Mouse (Mus musculus) ES-E14 (cell line): ENCODE data around the gene Mymk. TPM values are rescaled to one million over a fixed set of nuclear protein-coding genes. Genes with fewer than 3 reads are reported as not detected.

Experiments
- DNase-seq: peaks from one replicate; pipeline ENCODE4 v3.0.0-alpha.2; 2013; ENCODE audit warnings: low read depth, low spot score
- H3K27ac ChIP-seq: 2 replicates; pipeline ENCODE4 v1.5.1; 2012; ENCODE audit warnings: low read depth, mild to moderate bottlenecking, low read length, moderate library complexity, mixed read lengths; ENCODE audit not compliant: poor library complexity, insufficient read depth, severe bottlenecking
- H3K36me3 ChIP-seq: 2 replicates; pipeline ENCODE4 v1.6.1; 2012; ENCODE audit warnings: mild to moderate bottlenecking, low read length, moderate library complexity, mixed read lengths; ENCODE audit not compliant: control insufficient read depth, poor library complexity, insufficient read depth, severe bottlenecking
- H3K4me1 ChIP-seq, 2 experiments: fragments of 150-350 bp in 1 of 2; sonication (generic) in 1 of 2; 2 replicates each; pipeline ENCODE4 v1.6.1; 2012; ENCODE audit warnings: low read length in 2 of 2, mild to moderate bottlenecking in 1 of 2, mixed read lengths in 1 of 2; ENCODE audit not compliant: control insufficient read depth in 2 of 2, insufficient read depth in 2 of 2, poor library complexity in 1 of 2
- H3K4me3 ChIP-seq, 2 experiments: fragments of 150-350 bp in 1 of 2; sonication (generic) in 1 of 2; 2 replicates each; pipeline ENCODE4 v1.5.1; 2012; ENCODE audit warnings: low read length in 2 of 2, low read depth in 1 of 2, mild to moderate bottlenecking in 1 of 2, mixed read lengths in 1 of 2; ENCODE audit not compliant: insufficient read depth in 1 of 2, poor library complexity in 1 of 2, severe bottlenecking in 1 of 2
- H3K9ac ChIP-seq: 2 replicates; pipeline ENCODE4 v1.6.1; 2012; ENCODE audit warnings: low read depth, mild to moderate bottlenecking, low read length, mixed read lengths; ENCODE audit not compliant: poor library complexity, insufficient read depth, severe bottlenecking
- H3K9me3 ChIP-seq: fragments of 150-350 bp; sonication (generic); 2 replicates; pipeline ENCODE4 v1.6.1; 2012; ENCODE audit warnings: low read depth, mild to moderate bottlenecking, low read length; ENCODE audit not compliant: control insufficient read depth, insufficient read depth
- CHD2 ChIP-seq: IDR thresholded peaks from 2 replicates; pipeline ENCODE4 v1.6.1; 2014; ENCODE audit warnings: mild to moderate bottlenecking, low read depth, low read length, inconsistent platforms
- HCFC1 ChIP-seq: IDR thresholded peaks from 2 replicates; pipeline ENCODE4 v1.6.1; 2012; ENCODE audit warnings: low read length, inconsistent platforms, borderline replicate concordance; ENCODE audit not compliant: insufficient read depth
- MAFK ChIP-seq: IDR thresholded peaks from 2 replicates; pipeline ENCODE4 v1.6.1; 2014; ENCODE audit warnings: mild to moderate bottlenecking, low read depth, low read length, inconsistent platforms; ENCODE audit not compliant: insufficient read depth
- ZC3H11A ChIP-seq: IDR thresholded peaks from 2 replicates; pipeline ENCODE4 v1.6.1; 2012; ENCODE audit warnings: low read depth, mild to moderate bottlenecking, inconsistent platforms, low read length, borderline replicate concordance
- ZNF384 ChIP-seq: IDR thresholded peaks from 2 replicates; pipeline ENCODE4 v1.6.1; 2012; ENCODE audit warnings: low read depth, low read length, inconsistent platforms
- in situ Hi-C, 2 experiments: fragments of 600-800 bp; cut with MboI; formaldehyde crosslinking; loops; one replicate each; pipeline ENCODE4 v1.15.1; 2025; ENCODE audit warnings: low sequenced_read_pairs in 2 of 2, inconsistent platforms in 1 of 2; ENCODE audit not compliant: unreplicated experiment in 2 of 2
- total RNA-seq: library from RNA; depleted of rRNA; stranded (reverse); fragments of 300-350 nt; gene quantifications from 2 replicates; pipeline ENCODE4 v1.2.3, GENCODE M21; 2012

The Mymk gene
- total RNA-seq, 1 experiment: not detected

DNA sequence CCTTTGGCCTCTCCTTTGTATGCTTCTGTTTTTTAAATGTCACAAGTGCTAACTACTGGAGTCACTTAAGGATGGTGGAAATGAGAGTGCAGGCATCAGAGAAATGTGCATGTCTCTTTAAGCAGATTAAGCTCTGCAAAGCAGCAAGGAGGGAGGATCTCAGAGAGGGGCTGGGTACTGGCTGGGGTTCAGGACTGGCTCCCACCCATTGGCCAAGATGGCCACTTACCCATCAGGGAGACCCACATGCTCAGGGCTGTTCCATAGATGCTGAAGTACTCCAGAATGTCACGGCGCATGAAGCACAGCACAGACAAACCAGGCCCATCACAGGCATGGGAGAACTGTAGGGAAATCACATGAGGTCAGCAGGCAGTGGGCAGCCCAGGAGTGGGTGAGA lies 4.9 kb downstream of the Mymk start:
- Histone ChIP-seq H3K4me1 (no peaks in the 10 kb centered on the region), H3K9me3 (no peaks in the 10 kb centered on the region), H3K9ac (no peak overlapping the region), H3K4me3 (no peak overlapping the region), H3K27ac (no peak overlapping the region), H3K36me3 (no peaks in the 10 kb centered on the region)
- DNase-seq: no peak
- TF ChIP-seq HCFC1 (no peak), MAFK (no peak), ZC3H11A (no peak), CHD2 (no peak), ZNF384 (no peak)
- in situ Hi-C loops: no loop called here

DNA sequence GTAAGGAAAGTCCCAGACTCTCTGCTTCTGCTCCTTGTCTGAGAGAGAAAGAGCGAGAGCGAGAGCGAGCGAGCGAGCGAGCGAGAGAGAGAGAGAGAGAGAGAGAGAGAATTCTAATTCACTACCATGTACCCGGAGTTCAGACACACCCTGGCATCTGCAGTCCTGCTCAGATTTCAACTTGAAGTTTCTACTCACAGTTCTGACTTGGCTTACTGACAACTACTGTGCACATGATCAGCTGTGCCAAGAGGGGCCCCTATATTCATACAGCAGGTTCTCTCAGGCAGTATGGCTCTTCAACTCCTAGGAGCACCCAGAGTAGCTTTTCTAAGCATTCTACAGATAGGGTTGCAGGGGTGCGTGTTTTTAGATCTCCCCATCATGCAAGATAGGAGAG lies 12.8 kb downstream of the Mymk start:
- Histone ChIP-seq H3K4me1 (no peaks in the 10 kb centered on the region), H3K27ac (no peak overlapping the region), H3K9me3 (no peaks in the 10 kb centered on the region), H3K9ac (no peak overlapping the region), H3K36me3 (no peaks in the 10 kb centered on the region), H3K4me3 (no peak overlapping the region)
- no peak for DNase-seq
- TF ChIP-seq HCFC1 (no peak), CHD2 (no peak), MAFK (no peak), ZC3H11A (no peak), ZNF384 (no peak)
- in situ Hi-C loops: no loop called here

DNA sequence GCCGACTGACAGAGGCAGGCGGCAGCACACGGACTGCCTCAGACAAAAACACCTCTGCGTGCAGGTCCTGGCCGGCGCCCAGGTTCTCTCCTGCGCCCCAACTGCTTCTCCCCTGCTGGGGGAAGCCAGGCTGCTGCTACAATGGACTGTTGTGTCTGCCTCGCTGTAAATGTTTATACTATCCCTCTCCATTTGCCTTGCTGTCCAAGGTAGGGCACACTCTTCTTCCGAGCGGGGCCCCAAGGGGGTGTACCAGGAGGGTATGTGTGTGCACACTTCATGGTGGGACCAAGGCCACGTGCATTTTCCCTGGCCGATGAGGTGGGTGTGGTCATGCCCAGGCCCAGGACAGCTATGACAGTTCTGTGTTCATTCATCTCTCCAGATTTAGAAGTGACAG lies 13.2 kb downstream of the Mymk start:
- TF ChIP-seq ZNF384 (no peak), HCFC1 (no peak), MAFK (no peak), CHD2 (no peak)
- Histone ChIP-seq H3K9me3 (no peaks in the 10 kb centered on the region), H3K4me1 (no peaks in the 10 kb centered on the region), H3K36me3 (no peaks in the 10 kb centered on the region), H3K27ac (no peak overlapping the region), H3K4me3 (no peak overlapping the region), H3K9ac (no peak overlapping the region)
- in situ Hi-C loops: no loop called here
- DNase-seq: no peak

DNA sequence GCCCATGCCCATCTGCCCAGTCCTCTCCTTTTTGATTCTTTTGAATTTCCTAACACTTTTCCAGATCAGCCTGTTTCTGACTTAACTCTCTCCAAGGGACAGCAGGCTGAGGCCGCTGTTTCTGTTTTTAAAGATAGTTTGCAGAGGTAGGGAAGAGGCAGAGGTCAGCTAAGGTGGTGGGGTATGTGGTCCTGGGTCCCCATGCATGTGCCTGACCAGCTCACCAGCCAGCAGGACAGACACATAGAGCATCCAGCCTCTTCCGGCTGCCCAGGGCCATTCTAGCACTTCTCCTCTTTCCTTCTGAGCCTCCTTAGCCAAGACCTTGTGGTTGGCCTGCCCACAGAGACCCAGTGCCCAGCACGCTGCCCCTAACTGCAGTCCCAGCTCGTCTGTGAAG lies 13.7 kb downstream of the Mymk start:
- H3K36me3 ChIP-seq: no peaks in the 10 kb centered on the region

GRCm38 (mm10) chr2:27049408-27049807 lies 22.6 kb downstream of the Mymk start:
- in situ Hi-C loops: loop anchor here (10.0 kb wide), 1 partner anchor 185 kb away; no protein-coding TSS in a partner anchor
- TF ChIP-seq ZC3H11A (no peak), ZNF384 (no peak), HCFC1 (no peak), MAFK (no peak), CHD2 (no peak)
- no peak overlapping the region for H3K9ac ChIP-seq
- H3K4me1 ChIP-seq: no peaks in the 10 kb centered on the region
- H3K36me3 ChIP-seq: no peaks in the 10 kb centered on the region
- H3K27ac ChIP-seq: no peak overlapping the region
- DNase-seq: no peak
- no peak overlapping the region for H3K4me3 ChIP-seq
- no peaks in the 10 kb centered on the region for H3K9me3 ChIP-seq

More for the DNA sequence above, 13.7 kb downstream of the Mymk start:
- Histone ChIP-seq H3K9me3 (no peaks in the 10 kb centered on the region), H3K4me1 (no peaks in the 10 kb centered on the region), H3K4me3 (no peak overlapping the region), H3K9ac (no peak overlapping the region), H3K27ac (no peak overlapping the region)
- no peak for DNase-seq
- in situ Hi-C loops: no loop called here
- TF ChIP-seq HCFC1: no peak
- TF ChIP-seq MAFK: no peak
- no peak for TF ChIP-seq CHD2
- TF ChIP-seq ZNF384: no peak
- no peak for TF ChIP-seq ZC3H11A
